Mouse (Mus musculus) activated CD4-positive, CD25-positive, alpha-beta regulatory T cell, adult 4 months (primary cell): ENCODE measurements around the gene Erc1. TPM values are rescaled to one million over a fixed set of nuclear protein-coding genes. Genes with fewer than 3 reads are reported as not detected.

Experiments
- ATAC-seq: one replicate; pipeline ENCODE4 v1.8.0; 2017
- polyA plus RNA-seq, 2 experiments: library from polyadenylated mRNA; unstranded; fragments of 100-300 nt; shearing (Covaris generic); gene quantifications; one replicate each; pipeline ENCODE4 v1.2.1; 2017

Gene Erc1
- polyA plus RNA-seq, 2 experiments from 2014 or later = 4.7 to 6.6 TPM

- ATAC-seq = no peak
Observed at GRCm38 (mm10) chr6:119584061-119584460, 263.9 kb downstream of the Erc1 start.

GRCm38 (mm10) chr6:119583165-119583564 is 264.8 kb downstream of the Erc1 start:
- no peak for ATAC-seq

- no peak for ATAC-seq
Observed at GRCm38 (mm10) chr6:119576706-119577105, 271.3 kb downstream of the Erc1 start.

GRCm38 (mm10) chr6:119575331-119575730 is 272.6 kb downstream of the Erc1 start:
- no peak for ATAC-seq

- no peak for ATAC-seq
Observed at GRCm38 (mm10) chr6:119572296-119572695, 275.7 kb downstream of the Erc1 start.

- no peak for ATAC-seq
Observed at GRCm38 (mm10) chr6:119570797-119571196, 277.2 kb downstream of the Erc1 start.

- no peak for ATAC-seq
Observed at GRCm38 (mm10) chr6:119568339-119568738, 279.6 kb downstream of the Erc1 start.

- ATAC-seq = no peak
Observed at GRCm38 (mm10) chr6:119565451-119566379, 282.3 kb downstream of the Erc1 start.

- no peak for ATAC-seq
Observed at GRCm38 (mm10) chr6:119562558-119562957, 285.4 kb downstream of the Erc1 start.

GRCm38 (mm10) chr6:119558855-119559254 is 289.1 kb downstream of the Erc1 start:
- no peak for ATAC-seq

GRCm38 (mm10) chr6:119554439-119554838 is 293.5 kb downstream of the Erc1 start:
- ATAC-seq = no peak

GRCm38 (mm10) chr6:119544518-119544864 is 303.5 kb downstream of the Erc1 start:
- ATAC-seq = no peak

GRCm38 (mm10) chr6:119543803-119544517 is 304.0 kb downstream of the Erc1 start, which contains the start of gene Wnt5b:
TSS of gene Wnt5b (minus strand) at chr6:119544347.
- no peak for ATAC-seq

GRCm38 (mm10) chr6:119543456-119543802 is 304.5 kb downstream of the Erc1 start:
- ATAC-seq = no peak

GRCm38 (mm10) chr6:119535867-119536266 is 312.1 kb downstream of the Erc1 start:
- ATAC-seq = no peak

- no peak for ATAC-seq
Observed at GRCm38 (mm10) chr6:119533170-119533709, 314.7 kb downstream of the Erc1 start.

- ATAC-seq = no peak
Observed at GRCm38 (mm10) chr6:119529659-119530058, 318.3 kb downstream of the Erc1 start.

- no peak for ATAC-seq
Observed at GRCm38 (mm10) chr6:119526498-119526897, 321.5 kb downstream of the Erc1 start.

GRCm38 (mm10) chr6:119521931-119522391 is 326.0 kb downstream of the Erc1 start:
- peak; percentile 46 for ATAC-seq

GRCm38 (mm10) chr6:119521482-119521900 is 326.5 kb downstream of the Erc1 start:
- ATAC-seq = no peak
